Mouse (Mus musculus): ENCODE data around the gene Pold3.
A peak's percentile ranks its signal among the peaks of the same experiment; 100 is the strongest.
"Not testable (repeated sequence)": the region's sequence is repeated elsewhere in the genome, so short reads cannot be mapped to it uniquely, and the experiment has no call there.

Gene Pold3

DNA sequence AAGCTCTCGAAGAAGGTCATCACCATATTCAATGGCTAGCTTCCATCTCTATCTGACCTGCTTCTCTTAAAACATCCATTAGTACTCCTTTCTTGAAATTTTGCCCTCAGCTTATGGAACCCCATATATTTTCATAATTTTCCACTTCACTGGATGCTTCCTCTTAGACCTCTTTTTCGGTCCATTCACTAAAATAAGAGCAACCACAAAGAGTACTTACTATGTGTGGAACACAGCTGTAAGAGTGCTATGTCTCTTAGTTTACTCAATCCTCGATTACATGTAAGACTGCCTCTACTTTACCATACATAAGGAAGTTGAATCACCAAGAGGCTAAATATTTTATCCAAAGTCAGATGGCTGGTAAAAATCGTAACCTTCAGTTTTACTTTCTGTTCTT is 16.7 kb downstream of the Pold3 start:
- no peak for DNase-seq

GRCm38 (mm10) chr7:100100031-100100595 is 21.3 kb downstream of the Pold3 start:
- no peak for DNase-seq

GRCm38 (mm10) chr7:100086891-100087290 is 34.5 kb downstream of the Pold3 start:
- peak; percentile 7 for DNase-seq

DNA sequence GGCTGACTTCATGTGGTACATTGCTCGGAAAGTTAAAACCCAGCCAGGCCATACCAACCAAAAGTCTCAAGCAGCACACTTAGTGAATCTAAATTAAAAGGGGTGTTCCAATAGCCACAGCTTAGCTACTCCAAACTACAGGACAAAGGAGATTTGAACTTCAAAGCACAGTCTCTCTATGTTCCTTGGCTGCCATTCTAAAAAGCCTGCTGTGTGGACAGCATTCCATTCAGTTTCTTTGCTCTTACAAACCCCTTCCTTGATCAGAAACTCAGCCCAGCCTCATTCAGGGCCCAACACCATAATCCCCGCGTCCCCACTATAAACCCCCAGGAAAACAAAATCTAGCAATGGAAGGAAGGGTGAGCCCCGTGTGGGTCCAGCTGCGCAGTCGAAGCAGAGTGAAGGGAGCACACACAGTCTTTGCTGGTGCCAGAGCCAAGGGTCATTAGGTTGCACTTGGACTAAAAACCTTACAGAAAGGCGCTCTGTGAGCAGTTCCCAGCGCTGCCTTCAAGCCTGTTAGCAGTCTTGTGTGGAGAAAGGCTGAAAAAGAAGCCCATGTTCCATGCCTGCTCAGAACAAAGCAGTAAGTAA is 35.1 kb downstream of the Pold3 start:
- DNase-seq = no peak

- DNase-seq = no peak
Observed at GRCm38 (mm10) chr7:100083812-100084211, 37.6 kb downstream of the Pold3 start.

DNA sequence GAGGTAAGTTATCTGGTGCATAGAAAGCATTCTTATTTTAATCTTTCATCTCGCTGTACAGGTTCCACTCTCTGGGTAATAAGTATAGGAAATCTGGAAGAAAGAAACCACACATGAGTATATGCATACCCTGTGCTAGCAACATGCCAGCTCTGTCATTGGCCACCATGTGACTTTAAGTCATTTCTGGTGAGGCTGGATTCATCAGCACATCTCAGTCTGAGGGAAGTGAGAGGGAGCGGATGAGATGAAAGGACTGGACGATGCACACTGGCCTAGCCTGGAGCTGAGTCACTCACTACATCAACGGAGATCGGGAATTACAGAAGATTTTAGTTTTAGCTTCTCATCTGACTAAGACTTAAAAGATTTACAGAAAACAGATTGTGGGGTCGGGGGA is 38.5 kb downstream of the Pold3 start:
- no peak for DNase-seq

GRCm38 (mm10) chr7:100080087-100080781 is 41.1 kb downstream of the Pold3 start:
- DNase-seq = no peak

DNA sequence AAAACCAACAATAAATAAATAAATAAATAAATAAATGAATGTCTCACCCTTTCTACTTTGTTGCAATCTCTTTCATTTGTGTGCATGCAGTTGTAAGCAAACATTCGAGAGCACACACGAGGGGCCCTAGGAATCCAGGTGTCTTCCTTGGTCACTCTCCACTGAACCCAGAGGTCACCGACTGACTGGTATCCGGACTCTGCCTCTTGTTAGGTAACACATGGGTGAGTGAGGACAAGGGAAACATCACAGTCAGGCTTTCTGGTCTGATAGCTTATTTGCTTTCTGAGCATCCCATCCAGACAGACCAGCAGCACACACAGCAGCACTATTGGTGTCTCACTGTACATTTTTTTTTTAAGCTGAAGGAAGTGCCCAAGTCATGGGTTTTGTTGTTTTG is 44.3 kb downstream of the Pold3 start:
- DNase-seq = no peak

GRCm38 (mm10) chr7:100076296-100076695 is 45.1 kb downstream of the Pold3 start:
- no peak for DNase-seq

- no peak for DNase-seq
Observed at GRCm38 (mm10) chr7:100073959-100074358, 47.4 kb downstream of the Pold3 start.

DNA sequence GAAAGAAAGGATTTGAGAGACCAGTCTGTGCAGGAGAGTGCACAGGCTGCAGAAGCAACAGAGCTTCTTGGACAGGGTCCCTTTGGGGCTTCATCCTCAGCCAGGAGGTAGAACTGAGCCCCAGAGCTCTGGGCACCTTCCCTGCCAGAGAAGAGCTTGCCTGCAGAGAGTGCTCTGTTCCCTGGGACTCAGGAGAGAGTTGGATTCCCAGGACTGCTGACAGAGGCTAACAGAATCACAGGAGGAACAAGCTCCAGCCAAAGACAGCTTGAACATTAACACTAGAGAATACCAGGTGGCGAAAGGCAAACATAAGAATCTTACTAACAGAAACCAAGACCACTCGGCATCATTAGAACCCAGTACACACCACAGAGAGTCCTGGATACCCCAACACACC is 68.4 kb downstream of the Pold3 start:
- DNase-seq = not testable (repeated sequence)

DNA sequence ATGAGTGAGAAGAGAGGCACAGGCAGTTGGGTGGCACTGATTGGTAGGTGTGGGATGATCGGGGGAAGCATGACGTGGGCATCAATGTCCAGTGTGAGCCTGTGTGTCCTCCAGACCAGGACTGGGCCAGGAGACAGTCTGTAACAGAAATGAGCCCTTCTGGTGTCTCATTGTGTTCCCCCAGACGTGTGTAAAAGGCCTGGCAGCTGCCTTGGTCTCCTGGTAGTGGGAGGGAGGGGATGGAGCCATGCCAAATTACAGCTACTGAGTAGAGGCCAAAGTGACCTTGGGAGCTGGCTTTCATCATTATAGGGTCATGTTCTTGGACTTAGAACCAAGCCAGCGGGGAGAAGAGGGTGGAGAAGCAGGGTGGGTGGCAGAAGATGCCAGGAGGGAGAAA is 69.5 kb downstream of the Pold3 start:
- no peak for DNase-seq

GRCm38 (mm10) chr7:100046486-100046885 is 74.9 kb downstream of the Pold3 start:
- no peak for DNase-seq

- no peak for DNase-seq
Observed at GRCm38 (mm10) chr7:100043605-100044031, 77.7 kb downstream of the Pold3 start.

DNA sequence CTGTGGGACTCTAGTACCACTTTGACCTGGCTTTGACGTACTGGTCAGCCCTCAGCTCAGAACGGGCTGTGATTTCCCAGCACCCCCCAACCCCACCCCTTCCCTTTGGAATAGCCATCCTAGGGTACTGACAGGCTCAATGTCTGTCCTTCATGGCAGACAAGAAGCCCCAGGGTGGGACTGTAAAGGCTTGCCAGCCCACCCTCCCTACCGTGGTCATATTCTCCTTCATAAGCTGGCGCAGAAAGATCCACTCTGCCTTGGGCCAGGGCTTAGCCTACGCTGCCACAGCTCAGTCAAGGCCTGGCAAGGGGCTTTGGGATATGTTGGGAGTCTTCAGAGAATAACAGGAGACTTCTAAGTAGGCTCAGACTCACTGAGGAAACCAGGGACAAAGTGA is 78.3 kb downstream of the Pold3 start:
- no peak for DNase-seq

- DNase-seq = no peak
Observed at GRCm38 (mm10) chr7:100042120-100042519, 79.2 kb downstream of the Pold3 start.

- DNase-seq = no peak
Observed at GRCm38 (mm10) chr7:100036495-100036894, 84.9 kb downstream of the Pold3 start.

DNA sequence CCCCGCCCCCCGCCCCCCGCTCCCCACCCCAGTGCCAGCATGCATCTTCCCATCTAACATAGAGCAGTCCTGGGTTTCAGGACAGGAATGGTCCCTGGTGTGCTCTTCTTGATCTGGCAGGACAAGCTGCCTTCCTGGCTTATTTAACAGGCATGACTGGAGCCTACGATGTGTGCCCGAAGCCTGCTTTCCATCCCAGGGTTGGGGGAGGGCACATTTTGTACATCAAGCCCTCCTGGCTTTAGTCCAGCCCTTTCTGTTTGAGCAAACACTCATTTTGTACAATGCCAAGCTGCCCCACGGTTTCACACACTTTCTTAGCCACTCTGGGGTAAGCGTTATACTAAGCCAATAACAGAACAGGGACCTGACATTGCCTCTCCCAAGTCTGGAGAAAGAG is 85.3 kb downstream of the Pold3 start:
- no peak for DNase-seq

DNA sequence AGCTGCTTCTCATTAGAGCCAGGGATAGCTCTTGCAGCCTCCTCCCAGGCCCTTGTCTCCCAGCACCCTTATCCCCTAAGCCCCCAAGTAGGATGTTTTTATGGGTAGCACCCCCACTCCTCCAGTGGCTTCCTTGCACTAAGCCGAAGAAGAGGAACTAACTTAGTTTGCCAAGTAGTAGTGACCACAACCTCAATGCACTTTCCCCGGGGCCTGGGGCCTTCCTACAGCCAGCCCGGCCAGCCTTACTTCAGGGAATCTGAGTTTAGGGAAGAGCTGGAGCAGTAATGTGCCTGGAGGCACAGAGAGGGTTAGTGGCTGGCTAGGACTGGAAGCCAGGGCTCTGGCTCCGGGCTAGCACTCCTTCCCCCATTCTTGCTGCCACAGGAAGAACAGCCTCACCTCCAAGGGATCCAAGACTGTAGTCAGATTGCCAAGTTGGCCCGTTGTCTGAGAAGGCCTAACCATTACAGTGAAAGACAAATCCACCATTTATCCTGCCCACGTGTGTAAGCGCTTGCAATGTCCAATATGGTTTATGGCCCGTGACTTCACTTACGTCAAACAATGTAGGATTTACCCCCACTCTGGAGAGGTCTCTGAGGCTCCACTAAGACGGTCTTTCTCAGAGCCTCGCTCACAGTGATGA is 86.4 kb downstream of the Pold3 start:
- no peak for DNase-seq

GRCm38 (mm10) chr7:100033672-100034071 is 87.7 kb downstream of the Pold3 start:
- DNase-seq = no peak

Measured in right cerebral cortex, adult 18-20 months (tissue).